Mouse (Mus musculus) liver, adult 10 weeks (tissue): ENCODE results near the gene Csnk1g2. TPM values are rescaled to one million over a fixed set of nuclear protein-coding genes. Genes with fewer than 3 reads are reported as not detected.

Experiments used
- polyA plus RNA-seq: library from polyadenylated mRNA; stranded (reverse); fragments of 350-450 nt; fragmentation: Illumina TruSeq; extraction: RNeasy Lipid Tissue Mini Kit (QIAGEN cat#74804); gene quantifications from one replicate; pipeline ENCODE4 v1.2.3, GENCODE M21; 2014; ENCODE audit warnings: low read depth, low replicate concordance

Csnk1g2 gene
- 1.4 TPM for polyA plus RNA-seq

GRCm38 (mm10) chr10:80622661-80623456, at the start of gene Csnk1g2:
Gene Csnk1g2 (plus strand): TSS chr10:80622838.

GRCm38 (mm10) chr10:80577195-80578130, 45.2 kb upstream of the Csnk1g2 start, which contains the start of gene Klf16:
Gene Klf16 (minus strand): TSS chr10:80577321.

GRCm38 (mm10) chr10:80589879-80590854, 32.5 kb upstream of the Csnk1g2 start, which contains the start of gene Abhd17a:
Gene Abhd17a (minus strand): TSS chr10:80590341.

GRCm38 (mm10) chr10:80602698-80603325, 19.8 kb upstream of the Csnk1g2 start, which contains the start of the genes Scamp4 and Adat3:
Gene Scamp4 (plus strand): TSS chr10:80602872.
Gene Adat3 (plus strand): TSS chr10:80602880.

GRCm38 (mm10) chr10:80605721-80606120, 16.9 kb upstream of the Csnk1g2 start, which contains the start of gene Gm49322:
Gene Gm49322 (plus strand): TSS chr10:80606021.

DNA sequence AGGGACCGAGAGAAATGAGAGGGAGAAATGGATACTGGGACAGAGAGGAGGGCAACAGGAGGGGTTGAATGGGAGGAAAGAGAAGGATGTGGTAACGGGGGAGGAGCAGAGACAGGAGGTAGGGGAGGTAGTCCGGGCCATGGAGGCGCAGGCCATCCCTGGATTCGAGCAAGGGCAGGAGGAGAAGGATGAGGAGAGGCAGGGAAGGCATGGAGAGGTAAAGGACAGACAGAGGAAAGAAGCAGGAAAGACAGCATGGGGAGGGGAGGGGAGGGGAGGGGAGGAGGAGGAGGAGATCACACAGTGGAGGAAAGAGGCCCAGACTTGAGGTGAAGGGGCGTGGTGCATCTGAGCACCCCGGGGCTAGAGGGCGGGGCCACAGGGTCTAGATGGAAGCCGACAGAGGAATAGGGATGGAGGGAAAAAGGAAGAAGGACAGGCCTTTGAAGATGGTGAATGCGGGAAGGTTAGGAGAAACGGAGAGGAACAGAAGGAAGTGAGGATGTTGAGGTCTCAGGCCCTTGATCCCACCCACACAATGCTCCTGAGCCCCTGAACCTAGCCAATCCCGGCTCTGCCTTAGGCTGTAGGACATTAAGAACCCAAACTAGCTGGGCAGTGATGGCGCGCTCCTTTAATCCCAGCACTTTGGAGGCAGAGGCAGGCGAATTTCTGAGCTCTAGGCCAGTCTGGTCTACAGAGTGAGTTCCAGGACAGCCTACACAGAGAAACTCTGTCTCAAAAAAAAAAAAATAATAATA, 34.4 kb downstream of the Csnk1g2 start, which contains the start of gene Btbd2:
Btbd2 (minus strand) TSS at position 209 of the 761 bp plus-strand sequence.

GRCm38 (mm10) chr10:80677942-80678436, 55.4 kb downstream of the Csnk1g2 start, which contains the start of gene Mknk2:
Gene Mknk2 (minus strand): TSS chr10:80678112.

Other genes with a start within 250 kb of the Csnk1g2 start
- 1.4 TPM for gene Mex3d, start 235.2 kb upstream of the Csnk1g2 start, polyA plus RNA-seq
- gene Mbd3, start 223.3 kb upstream of the Csnk1g2 start, polyA plus RNA-seq: 0.98 TPM
- gene Uqcr11, start 216.0 kb upstream of the Csnk1g2 start, polyA plus RNA-seq: 3.9 TPM
- gene Tcf3, start 189.2 kb upstream of the Csnk1g2 start, polyA plus RNA-seq: 1.3 TPM
- not detected for gene Onecut3, start 128.0 kb upstream of the Csnk1g2 start, polyA plus RNA-seq
- gene Atp8b3, start 83.7 kb upstream of the Csnk1g2 start, polyA plus RNA-seq: not detected
- 0.72 TPM for gene Rexo1, start 61.3 kb upstream of the Csnk1g2 start, polyA plus RNA-seq
- 0.50 TPM for gene Klf16, start 45.5 kb upstream of the Csnk1g2 start, polyA plus RNA-seq
- gene Abhd17a, start 32.5 kb upstream of the Csnk1g2 start, polyA plus RNA-seq: not detected
- 1.7 TPM for gene Scamp4, start 20.0 kb upstream of the Csnk1g2 start, polyA plus RNA-seq
- not detected for gene Adat3, start 20.0 kb upstream of the Csnk1g2 start, polyA plus RNA-seq
- gene Gm49322, start 16.8 kb upstream of the Csnk1g2 start, polyA plus RNA-seq: not detected
- 0.53 TPM for gene Btbd2, start 34.2 kb downstream of the Csnk1g2 start, polyA plus RNA-seq
- 3.1 TPM for gene Mknk2, start 55.3 kb downstream of the Csnk1g2 start, polyA plus RNA-seq
- gene Mob3a, start 79.1 kb downstream of the Csnk1g2 start, polyA plus RNA-seq: 1.0 TPM
- 2.7 TPM for gene Izumo4, start 79.3 kb downstream of the Csnk1g2 start, polyA plus RNA-seq
- 7.5 TPM for gene Ap3d1, start 119.4 kb downstream of the Csnk1g2 start, polyA plus RNA-seq
- gene Dot1l, start 132.4 kb downstream of the Csnk1g2 start, polyA plus RNA-seq: 1.1 TPM
- gene Sf3a2, start 175.4 kb downstream of the Csnk1g2 start, polyA plus RNA-seq: 1.1 TPM
- 5.0 TPM for gene Plekhj1, start 175.8 kb downstream of the Csnk1g2 start, polyA plus RNA-seq
- gene Amh, start 182.4 kb downstream of the Csnk1g2 start, polyA plus RNA-seq: not detected
- gene Jsrp1, start 190.7 kb downstream of the Csnk1g2 start, polyA plus RNA-seq: not detected
- gene Oaz1, start 203.8 kb downstream of the Csnk1g2 start, polyA plus RNA-seq: 152 TPM
- not detected for gene Lingo3, start 221.2 kb downstream of the Csnk1g2 start, polyA plus RNA-seq
- 5.6 TPM for gene Lsm7, start 232.4 kb downstream of the Csnk1g2 start, polyA plus RNA-seq
- 0.58 TPM for gene Sppl2b, start 232.4 kb downstream of the Csnk1g2 start, polyA plus RNA-seq
- gene Tmprss9, start 249.0 kb downstream of the Csnk1g2 start, polyA plus RNA-seq: not detected